Mouse (Mus musculus): ENCODE data around the gene Stxbp4.

Stxbp4 gene

GRCm38 (mm10) chr11:90553963-90554362, 83.9 kb downstream of the Stxbp4 start:
- DNase-seq, result no peak

GRCm38 (mm10) chr11:90552303-90553201, 85.3 kb downstream of the Stxbp4 start:
- DNase-seq, result no peak

GRCm38 (mm10) chr11:90548560-90548959, 89.3 kb downstream of the Stxbp4 start:
- peak; percentile 47 for DNase-seq

- DNase-seq, result no peak
These were observed 99.1 kb downstream of the Stxbp4 start for GRCm38 (mm10) chr11:90538636-90539263.

GRCm38 (mm10) chr11:90525311-90525710, 112.6 kb downstream of the Stxbp4 start:
- DNase-seq, result no peak

GRCm38 (mm10) chr11:90521040-90521439, 116.8 kb downstream of the Stxbp4 start:
- DNase-seq, result peak; percentile 53

- DNase-seq, result no peak
These were observed 120.1 kb downstream of the Stxbp4 start for GRCm38 (mm10) chr11:90517750-90518149.

- DNase-seq, result peak; percentile 30
These were observed 125.2 kb downstream of the Stxbp4 start for GRCm38 (mm10) chr11:90512538-90513219.

GRCm38 (mm10) chr11:90501846-90502245, 136.0 kb downstream of the Stxbp4 start:
- no peak for DNase-seq

- no peak for DNase-seq
These were observed 138.0 kb downstream of the Stxbp4 start for GRCm38 (mm10) chr11:90499918-90500317.

- no peak for DNase-seq
These were observed 139.4 kb downstream of the Stxbp4 start for GRCm38 (mm10) chr11:90498461-90498860.

- DNase-seq, result no peak
These were observed 142.9 kb downstream of the Stxbp4 start for GRCm38 (mm10) chr11:90494981-90495380.

GRCm38 (mm10) chr11:90492511-90492910, 145.4 kb downstream of the Stxbp4 start:
- DNase-seq, result no peak

GRCm38 (mm10) chr11:90489166-90489565, 148.7 kb downstream of the Stxbp4 start:
- DNase-seq, result no peak

- no peak for DNase-seq
These were observed 150.2 kb downstream of the Stxbp4 start for GRCm38 (mm10) chr11:90487686-90488085.

GRCm38 (mm10) chr11:90484750-90485637, 152.9 kb downstream of the Stxbp4 start:
- DNase-seq, result no peak

GRCm38 (mm10) chr11:90483766-90484165, 154.1 kb downstream of the Stxbp4 start:
- no peak for DNase-seq

GRCm38 (mm10) chr11:90481828-90482227, 156.1 kb downstream of the Stxbp4 start:
- no peak for DNase-seq

- no peak for DNase-seq
These were observed 167.6 kb downstream of the Stxbp4 start for GRCm38 (mm10) chr11:90470271-90470670.

GRCm38 (mm10) chr11:90464046-90464595, 173.8 kb downstream of the Stxbp4 start:
- DNase-seq, result no peak

- DNase-seq, result no peak
These were observed 177.4 kb downstream of the Stxbp4 start for GRCm38 (mm10) chr11:90460458-90460857.

GRCm38 (mm10) chr11:90452134-90452533, 185.8 kb downstream of the Stxbp4 start:
- no peak for DNase-seq

All from right cerebral cortex, adult 18-20 months (tissue).